Mouse (Mus musculus): ENCODE results near the gene Atp5mpl. TPM values are rescaled to one million over a fixed set of nuclear protein-coding genes. Genes with fewer than 3 reads are reported as not detected.
A peak's percentile ranks its signal among the peaks of the same experiment; 100 is the strongest.

Atp5mpl gene
- polyA plus RNA-seq, 1 experiment from 2014 or later: 713 TPM

GRCm38 (mm10) chr12:111916514-111917217 lies 50.1 kb downstream of the Atp5mpl start:
- Histone ChIP-seq H3K36me3 (ENCODE audit: insufficient read depth, low read length) (no peaks in the 10 kb centered on the region), H3K4me3 (ENCODE audit: low read length) (no peak overlapping the region), H3K4me2 (replicated peaks; ENCODE audit: low read depth, low read length) (peak overlapping the region; percentile 19; the same call in 1 of the 2 replicates), H3K9ac (replicated peaks; ENCODE audit: low read length) (peak overlapping the region; percentile 39; the same call in 1 of the 2 replicates), H3K4me1 (ENCODE audit: insufficient read depth, low read length) (peaks cover 22% of the 10 kb centered on the region), H3K27ac (ENCODE audit: low read length) (peak overlapping the region; percentile 89), H3K9me3 (ENCODE audit: low read length) (no peaks in the 10 kb centered on the region), H3K27me3 (ENCODE audit: insufficient read depth, low read length) (no peaks in the 10 kb centered on the region)
- 22% methylated on average over 12 of the region's 12 CpGs for WGBS
- ATAC-seq (ENCODE audit: low FRiP score, low TSS enrichment): peak; percentile 64

GRCm38 (mm10) chr12:111915781-111916180 lies 51.0 kb downstream of the Atp5mpl start:
- no peak overlapping the region for H3K9ac ChIP-seq (replicated peaks; ENCODE audit: low read length)
- H3K4me3 ChIP-seq (ENCODE audit: low read length): no peak overlapping the region
- H3K4me1 ChIP-seq (ENCODE audit: insufficient read depth, low read length): peaks cover 22% of the 10 kb centered on the region
- no peaks in the 10 kb centered on the region for H3K9me3 ChIP-seq (ENCODE audit: low read length)
- no peaks in the 10 kb centered on the region for H3K36me3 ChIP-seq (ENCODE audit: insufficient read depth, low read length)
- WGBS: 91% methylated on average over 6 of the region's 6 CpGs
- no peaks in the 10 kb centered on the region for H3K27me3 ChIP-seq (ENCODE audit: insufficient read depth, low read length)
- no peak for ATAC-seq (ENCODE audit: low FRiP score, low TSS enrichment)
- H3K4me2 ChIP-seq (replicated peaks; ENCODE audit: low read depth, low read length): no peak overlapping the region
- H3K27ac ChIP-seq (ENCODE audit: low read length): peak overlapping the region; percentile 89

GRCm38 (mm10) chr12:111914031-111914430 lies 52.7 kb downstream of the Atp5mpl start:
- peak overlapping the region; percentile 72 for H3K27ac ChIP-seq (ENCODE audit: low read length)

GRCm38 (mm10) chr12:111912802-111913201 lies 54.0 kb downstream of the Atp5mpl start:
- ATAC-seq (ENCODE audit: low FRiP score, low TSS enrichment): no peak
- Histone ChIP-seq H3K4me1 (ENCODE audit: insufficient read depth, low read length) (peaks cover 27% of the 10 kb centered on the region), H3K9ac (replicated peaks; ENCODE audit: low read length) (no peak overlapping the region), H3K4me3 (ENCODE audit: low read length) (no peak overlapping the region), H3K27ac (ENCODE audit: low read length) (no peak overlapping the region), H3K36me3 (ENCODE audit: insufficient read depth, low read length) (no peaks in the 10 kb centered on the region), H3K27me3 (ENCODE audit: insufficient read depth, low read length) (no peaks in the 10 kb centered on the region), H3K4me2 (replicated peaks; ENCODE audit: low read depth, low read length) (no peak overlapping the region), H3K9me3 (ENCODE audit: low read length) (no peaks in the 10 kb centered on the region)
- 85% methylated on average over 7 of the region's 7 CpGs for WGBS

More at GRCm38 (mm10) chr12:111914031-111914430, 52.7 kb downstream of the Atp5mpl start:
- Histone ChIP-seq H3K4me3 (ENCODE audit: low read length) (no peak overlapping the region), H3K9me3 (ENCODE audit: low read length) (no peaks in the 10 kb centered on the region), H3K4me1 (ENCODE audit: insufficient read depth, low read length) (peaks cover 20% of the 10 kb centered on the region), H3K9ac (replicated peaks; ENCODE audit: low read length) (no peak overlapping the region), H3K4me2 (replicated peaks; ENCODE audit: low read depth, low read length) (no peak overlapping the region), H3K27me3 (ENCODE audit: insufficient read depth, low read length) (no peaks in the 10 kb centered on the region), H3K36me3 (ENCODE audit: insufficient read depth, low read length) (no peaks in the 10 kb centered on the region)
- ATAC-seq (ENCODE audit: low FRiP score, low TSS enrichment): 0 out of 2 replicates have a peak, but pooled peaks have one; percentile 31
- WGBS: 15% methylated on average over 3 of the region's 3 CpGs

- Histone ChIP-seq H3K27me3 (ENCODE audit: insufficient read depth, low read length) (no peaks in the 10 kb centered on the region), H3K4me3 (ENCODE audit: low read length) (no peak overlapping the region), H3K27ac (ENCODE audit: low read length) (no peak overlapping the region), H3K9ac (replicated peaks; ENCODE audit: low read length) (no peak overlapping the region), H3K4me1 (ENCODE audit: insufficient read depth, low read length) (peaks cover 25% of the 10 kb centered on the region), H3K4me2 (replicated peaks; ENCODE audit: low read depth, low read length) (no peak overlapping the region), H3K9me3 (ENCODE audit: low read length) (no peaks in the 10 kb centered on the region), H3K36me3 (ENCODE audit: insufficient read depth, low read length) (no peaks in the 10 kb centered on the region)
- 93% methylated on average over 2 of the region's 2 CpGs for WGBS
- ATAC-seq (ENCODE audit: low FRiP score, low TSS enrichment): no peak
Observed at GRCm38 (mm10) chr12:111911796-111912195, 55.0 kb downstream of the Atp5mpl start.

Other genes starting within 250 kb of the Atp5mpl start
- gene Klc1, start 208.1 kb downstream of the Atp5mpl start, polyA plus RNA-seq (2015; fragmentation: Nextera tagmentation; extraction: Ambion mirVana): 98.5 and 101 TPM in 2 replicates
- gene Xrcc3, start 153.1 kb downstream of the Atp5mpl start, polyA plus RNA-seq (2015; fragmentation: Nextera tagmentation; extraction: Ambion mirVana): 12.4 and 16.1 TPM in 2 replicates
- 133 and 159 TPM in 2 replicates for gene Zfyve21, start 152.8 kb downstream of the Atp5mpl start, polyA plus RNA-seq (2015; fragmentation: Nextera tagmentation; extraction: Ambion mirVana)
- gene Ppp1r13b, start 58.9 kb downstream of the Atp5mpl start, polyA plus RNA-seq (2015; fragmentation: Nextera tagmentation; extraction: Ambion mirVana): 7.4 and 14.7 TPM in 2 replicates
- gene Tdrd9, start 4.6 kb upstream of the Atp5mpl start, polyA plus RNA-seq (2015; fragmentation: Nextera tagmentation; extraction: Ambion mirVana): 0.45 and 0.75 TPM in 2 replicates
- not detected in 2 replicates for gene Rd3l, start 14.3 kb upstream of the Atp5mpl start, polyA plus RNA-seq (2015; fragmentation: Nextera tagmentation; extraction: Ambion mirVana)
- 3.7 TPM in 2 replicates for gene Aspg, start 139.7 kb upstream of the Atp5mpl start, polyA plus RNA-seq (2015; fragmentation: Nextera tagmentation; extraction: Ambion mirVana)
- 3.8 and 4.4 TPM in 2 replicates for gene Kif26a, start 179.2 kb upstream of the Atp5mpl start, polyA plus RNA-seq (2015; fragmentation: Nextera tagmentation; extraction: Ambion mirVana)